Mouse (Mus musculus) lung, adult 2 months (tissue): ENCODE data around the gene Miga1.

Source experiments
- CTCF ChIP-seq: fragments of 200-500 bp; IDR thresholded peaks from 2 replicates; pipeline ENCODE4 v1.5.1; 2011; ENCODE audit warnings: mild to moderate bottlenecking, low read length, control low read depth; ENCODE audit not compliant: insufficient read depth
- POLR2A ChIP-seq: fragments of 200-500 bp; IDR thresholded peaks from 2 replicates; pipeline ENCODE4 v1.6.1; 2011; ENCODE audit warnings: low read depth, mild to moderate bottlenecking, control low read depth, low read length, borderline replicate concordance; ENCODE audit errors: extremely low read depth

DNA sequence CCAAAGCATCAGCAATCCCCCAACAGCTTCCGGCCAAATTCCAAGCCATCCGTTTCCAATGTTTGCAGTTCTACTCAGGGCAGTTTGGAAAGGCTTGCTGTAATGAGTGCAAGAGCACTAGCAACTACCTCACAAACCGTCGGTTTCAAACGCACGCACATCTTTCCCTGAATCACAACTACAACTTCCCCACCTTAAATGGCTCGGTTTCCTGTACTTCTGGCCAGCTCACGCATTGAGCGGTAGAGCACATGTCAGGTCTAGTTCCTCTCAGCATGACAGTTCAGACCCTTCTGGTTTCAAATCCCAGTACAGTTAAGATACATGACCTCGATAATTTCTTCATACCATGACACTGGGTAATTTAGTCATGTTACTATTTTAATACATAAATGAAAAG, 6.6 kb downstream of the Miga1 start:
- no peak for TF ChIP-seq POLR2A
- no peak for TF ChIP-seq CTCF
